Mouse (Mus musculus) brain, embryonic 14.5 days (tissue): ENCODE measurements around the gene Oprd1.

Source experiments
- CTCF ChIP-seq: fragments of 200-500 bp; IDR thresholded peaks from 2 replicates; pipeline ENCODE4 v1.5.1; 2012; ENCODE audit warnings: inconsistent platforms, mild to moderate bottlenecking, moderate library complexity, borderline replicate concordance; ENCODE audit not compliant: insufficient read depth, insufficient read length; ENCODE audit errors: extremely low read depth
- POLR2A ChIP-seq: fragments of 200-500 bp; IDR thresholded peaks from 2 replicates; pipeline ENCODE4 v1.6.1; 2012; ENCODE audit warnings: mild to moderate bottlenecking, inconsistent platforms, borderline replicate concordance; ENCODE audit not compliant: poor library complexity, insufficient read depth, insufficient read length, severe bottlenecking; ENCODE audit errors: extremely low read depth

- TF ChIP-seq POLR2A (no peak), CTCF (no peak)
Measured at GRCm38 (mm10) chr4:132116315-132116714, 28.0 kb downstream of the Oprd1 start.
